Comparison of ENCODE assay signal across 29 mouse cellular contexts in genomic region chr10:7049901-7050300, GRCm38 (mm10). TPM values are rescaled to one million over a fixed set of nuclear protein-coding genes. Genes with fewer than 3 reads are reported as not detected.
DNase-seq lines count a peak whose midpoint lies in the region; ATAC-seq and TF ChIP-seq lines count a peak whose summit lies in the region.
"Had no signal": no experiment of that assay in that cellular context is flagged by ENCODE, and none has a peak within 500 bp of the region (broad histone marks: within the 10 kb centered on the region; RNA-seq: fewer than 3 reads in every experiment).

No protein-coding gene starts in this region.

- no peak for TF ChIP-seq CTCF in CH12.LX (conservative IDR thresholded peaks at IDR 0.05 in 1 of 2, IDR thresholded peaks at IDR 0.05 in 1 of 2; ENCODE audit: low read depth in 2 of 2, low read length in 2 of 2)

- no peaks in the 10 kb centered on the region for H3K36me3 ChIP-seq in CH12.LX (replicated peaks in 1 of 2; ENCODE audit: control insufficient read depth in 1 of 2, insufficient read depth in 1 of 2, low read length in 1 of 2)
- no peaks in the 10 kb centered on the region for H3K36me3 ChIP-seq in splenic B cell, adult 2 months (ENCODE audit: control insufficient read depth, insufficient read depth, low read length, poor library complexity, severe bottlenecking)
- H3K36me3 ChIP-seq in intestine, embryonic 15.5 days: no peaks in the 10 kb centered on the region
- H3K36me3 ChIP-seq: forebrain, embryonic 10.5 days; G1E had no signal

- no peaks in the 10 kb centered on the region for H3K79me2 ChIP-seq in CH12.LX (replicated peaks; ENCODE audit: control insufficient read depth, extremely low read depth, insufficient read depth, poor library complexity, severe bottlenecking)

- dilution Hi-C loops in CH12.LX (cut with MboI; ENCODE audit: extremely low pct_ligation_motif_present, extremely low pct_unique_long_range_greater_than_20kb, low sequenced_read_pairs): no loop called here

- no peaks in the 10 kb centered on the region for H3K27me3 ChIP-seq in CH12.LX (replicated peaks)
- no peaks in the 10 kb centered on the region for H3K27me3 ChIP-seq in splenic B cell, adult 2 months (ENCODE audit: control insufficient read depth, insufficient read depth, low read length, poor library complexity, severe bottlenecking)
- H3K27me3 ChIP-seq in intestine, embryonic 15.5 days (replicated peaks): no peaks in the 10 kb centered on the region
- H3K27me3 ChIP-seq: Patski had no signal

- no peak overlapping the region for H3K9ac ChIP-seq in CH12.LX (ENCODE audit: insufficient read depth, low read depth)
- no peak overlapping the region for H3K9ac ChIP-seq in intestine, embryonic 15.5 days
- H3K9ac ChIP-seq: forebrain, postnatal 0 days; hindbrain, embryonic 14.5 days had no signal

- peak; percentile 51; the same call in 1 of the 2 replicates for ATAC-seq in common myeloid progenitor, adult 5-6 weeks (replicated peaks; ENCODE audit: low read depth, poor library complexity, severe bottlenecking)
- no peak for ATAC-seq in intestine, embryonic 15.5 days
- ATAC-seq: forebrain, embryonic 14.5 days; forebrain, postnatal 0 days; hindbrain, postnatal 0 days; inflammation-experienced regulatory T-cells, adult 6 months; Patski had no signal

- H3K4me3 ChIP-seq in CH12.LX (replicated peaks in 1 of 3; ENCODE audit: low read depth in 2 of 3, low read length in 2 of 3, poor library complexity in 1 of 3): no peak overlapping the region
- no peak overlapping the region for H3K4me3 ChIP-seq in intestine, embryonic 15.5 days (replicated peaks)
- H3K4me3 ChIP-seq: forebrain, embryonic 10.5 days had no signal

- no peak for TF ChIP-seq POLR2A in CH12.LX (IDR thresholded peaks at IDR 0.05; ENCODE audit: low read depth, low read length)

- in situ Hi-C loops in CH12.LX (cut with MboI; ENCODE audit: low pct_ligation_motif_present, low pct_unique_long_range_greater_than_20kb, low sequenced_read_pairs): loop anchor here (25.0 kb wide), 1 partner anchor 1238 kb away; the partner anchor contains the start of genes Fbxo5 and Mtrf1l

- no peak overlapping the region for H3K4me2 ChIP-seq in CH12.LX (ENCODE audit: insufficient read depth, low read depth, poor library complexity, severe bottlenecking)
- no peak overlapping the region for H3K4me2 ChIP-seq in intestine, embryonic 15.5 days (replicated peaks)
- H3K4me2 ChIP-seq: heart, embryonic 11.5 days; hindbrain, embryonic 14.5 days had no signal

- DNase-seq in CD4-positive, CD25-positive, alpha-beta regulatory T cell, adult 2 months (ENCODE audit: low read depth, low spot score): peak; percentile 20
- no peak for DNase-seq in CH12.LX (ENCODE audit: extremely low read depth)
- DNase-seq in splenic B cell, adult 2 months (ENCODE audit: low read depth, low spot score): peak; percentile 12
- DNase-seq in urinary bladder, postnatal 4 days (ENCODE audit: low spot score in 2 of 2): no peak
- DNase-seq in kidney, adult 18-20 months: no peak
- DNase-seq: adrenal gland, adult 2 months; adrenal gland, postnatal 14 days; B cell, adult 2 months; cerebellum, adult 11-12 months; cerebellum, adult 8-10 months; cerebellum, postnatal 10 days; cerebellum, postnatal 36 days; forebrain, postnatal 0 days; gastrocnemius, postnatal 10 days; gastrocnemius, postnatal 36 days; heart, adult 11 months; kidney, adult 11 months had no signal

- WGBS in intestine, embryonic 15.5 days: 61% methylated on average over 3 of the region's 3 CpGs

- H3K4me1 ChIP-seq in CH12.LX (ENCODE audit: control insufficient read depth in 1 of 2, insufficient read depth in 2 of 2): peaks cover 0 to 28% of the 10 kb centered on the region in 2 experiments; a peak in 2 of 4 replicates
- H3K4me1 ChIP-seq in intestine, embryonic 15.5 days (replicated peaks): peaks cover 12% of the 10 kb centered on the region; the same call in 1 of the 2 replicates

- peak; percentile 63; the same call in 1 of the 2 replicates for TF ChIP-seq EP300 in CH12.LX (IDR thresholded peaks at IDR 0.05; ENCODE audit: low read length)

- TF ChIP-seq RAD21 in CH12.LX (IDR thresholded peaks at IDR 0.05; ENCODE audit: low read depth, low read length): no peak

- H3K9me3 ChIP-seq in CH12.LX (replicated peaks; ENCODE audit: low read length): peaks cover 5% of the 10 kb centered on the region
- H3K9me3 ChIP-seq in intestine, embryonic 15.5 days: no peaks in the 10 kb centered on the region
- H3K9me3 ChIP-seq: forebrain, embryonic 10.5 days; G1E had no signal

- no peak overlapping the region for H3K27ac ChIP-seq in CH12.LX (ENCODE audit: insufficient read depth, low read depth)
- no peak overlapping the region for H3K27ac ChIP-seq in intestine, embryonic 15.5 days
- H3K27ac ChIP-seq: forebrain, embryonic 10.5 days; hindbrain, embryonic 14.5 days; hindbrain, postnatal 0 days had no signal

TF ChIP-seq in CH12.LX, 34 proteins besides CTCF, POLR2A, EP300 and RAD21:
- TF ChIP-seq ZC3H11A (IDR thresholded peaks at IDR 0.05; ENCODE audit: low read depth, low read length) (no peak), E2F4 (IDR thresholded peaks at IDR 0.05; ENCODE audit: insufficient replicate concordance, low read depth, low read length) (no peak), ZKSCAN1 (IDR thresholded peaks at IDR 0.05; ENCODE audit: borderline replicate concordance, low read depth, low read length) (no peak), JUND (conservative IDR thresholded peaks at IDR 0.05; ENCODE audit: low read depth, low read length) (peak; percentile 59; the same call in 1 of the 2 replicates), TBP (conservative IDR thresholded peaks at IDR 0.05; ENCODE audit: low read depth, low read length) (0 out of 2 replicates have a peak, but pooled peaks have one; percentile 15), ZMIZ1 (IDR thresholded peaks at IDR 0.05; ENCODE audit: low read depth, low read length) (no peak), PAX5 (IDR thresholded peaks at IDR 0.05; ENCODE audit: low read length) (no peak), ELF1 (IDR thresholded peaks at IDR 0.05; ENCODE audit: low read depth, low read length) (no peak), JUN (IDR thresholded peaks at IDR 0.05; ENCODE audit: insufficient read depth, low read depth, low read length) (no peak)

RNA-seq across cellular contexts. Expression of gene Ipcef1, which starts 2.4 kb away (rescaled TPM):
- total RNA-seq in CH12.LX (2012; rRNA removed) (1.7 and 3.0 TPM in 2 replicates), CH12.LX (2014; rRNA removed) (6.8 and 9.1 TPM in 2 replicates)
- polyA plus RNA-seq in CH12.LX (2012; ENCODE audit: insufficient read length, low read depth): 4.1 and 5.0 TPM in 2 replicates
- total RNA-seq in common myeloid progenitor, adult 5-6 weeks (2017): 8.4 and 10.6 TPM in 2 replicates
- 0.19 and 0.23 TPM in 2 replicates for polyA plus RNA-seq in intestine, embryonic 15.5 days (2015; fragmentation: Nextera tagmentation; extraction: Ambion mirVana)
- total RNA-seq: gastrocnemius, adult 18-20 months had no signal
- polyA plus RNA-seq: G1E; heart, embryonic 14.5 days; Patski had no signal

Comparison
In these comparisons a context has a peak if more than half of its experiments do, and no peak if none do; other contexts are left out.
1. DNase-seq: peak in CD4-positive, CD25-positive, alpha-beta regulatory T cell, adult 2 months (single experiment) and splenic B cell, adult 2 months (single experiment); none in CH12.LX (single experiment), urinary bladder, postnatal 4 days (0 of 2) and kidney, adult 18-20 months (single experiment).